Mouse (Mus musculus): ENCODE measurements at regions not wholly inside any gene's neighbourhood (a gene's known extent, or its start where the extent isn't known, plus 50 kb on each side); places are given as distances from the start of the nearest gene placed in this dataset.

DNA sequence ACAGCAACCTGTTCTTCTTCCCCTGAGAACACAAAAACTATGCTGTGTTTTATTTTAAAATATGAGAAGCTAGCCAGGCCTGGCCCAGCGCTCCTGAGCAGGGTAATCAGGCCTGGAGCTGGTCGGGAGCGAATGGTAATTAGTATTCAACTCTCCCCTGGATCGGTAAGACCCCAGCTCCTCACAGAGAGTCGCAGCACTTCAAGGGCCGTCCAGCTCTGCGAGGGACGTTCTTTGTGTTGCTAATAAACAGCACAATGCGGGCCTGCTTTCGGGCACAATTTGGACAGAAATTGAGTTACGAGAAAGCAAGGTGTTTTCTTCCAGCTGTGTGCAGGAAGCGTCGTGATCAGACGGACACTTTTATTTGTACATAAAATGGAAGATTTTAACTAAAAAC lies 69.5 kb upstream of the Spaca7 start:
- no peak for DNase-seq (ENCODE audit: low read depth, low spot score)

DNA sequence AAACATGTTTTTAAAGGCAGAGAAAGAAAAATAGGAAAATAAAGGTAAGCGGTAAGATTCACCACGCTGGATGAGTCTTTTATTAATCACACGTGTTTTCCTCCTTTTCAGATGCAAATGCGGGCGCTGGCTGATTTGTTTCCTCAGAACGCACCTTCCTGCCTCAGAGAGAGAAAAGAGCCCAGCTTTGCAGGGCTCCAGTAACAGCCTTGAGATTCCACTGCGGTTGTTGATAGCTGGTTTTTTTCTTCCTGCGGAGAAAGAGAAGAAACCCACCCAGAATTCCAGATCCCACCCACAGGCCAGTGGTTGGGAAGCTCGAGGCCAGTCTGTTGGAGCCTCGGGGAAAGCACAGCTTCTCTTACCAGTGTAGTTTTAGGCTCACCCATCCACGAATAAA lies 68.6 kb upstream of the Spaca7 start:
- DNase-seq (ENCODE audit: low read depth, low spot score) = no peak

DNA sequence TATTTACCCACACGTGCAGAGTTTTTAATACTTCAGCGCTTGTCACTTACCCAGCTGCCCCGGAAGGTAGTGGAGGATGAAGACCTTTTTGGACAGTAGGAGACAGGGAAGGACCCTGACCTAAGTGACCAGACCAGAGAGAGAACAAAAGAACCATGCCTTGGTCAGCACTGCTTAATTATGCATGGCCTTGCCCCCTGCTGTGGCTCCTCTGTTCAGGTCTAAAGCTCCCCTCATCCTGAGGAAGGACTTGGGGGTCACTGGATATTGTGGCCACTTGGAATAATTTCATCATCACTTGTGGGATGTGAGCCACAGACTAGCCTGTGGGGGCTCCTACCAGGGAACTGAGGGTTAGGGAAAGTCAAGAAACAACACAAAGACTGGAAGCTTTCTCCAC lies 68.1 kb upstream of the Spaca7 start:
- no peak for DNase-seq (ENCODE audit: low read depth, low spot score)

DNA sequence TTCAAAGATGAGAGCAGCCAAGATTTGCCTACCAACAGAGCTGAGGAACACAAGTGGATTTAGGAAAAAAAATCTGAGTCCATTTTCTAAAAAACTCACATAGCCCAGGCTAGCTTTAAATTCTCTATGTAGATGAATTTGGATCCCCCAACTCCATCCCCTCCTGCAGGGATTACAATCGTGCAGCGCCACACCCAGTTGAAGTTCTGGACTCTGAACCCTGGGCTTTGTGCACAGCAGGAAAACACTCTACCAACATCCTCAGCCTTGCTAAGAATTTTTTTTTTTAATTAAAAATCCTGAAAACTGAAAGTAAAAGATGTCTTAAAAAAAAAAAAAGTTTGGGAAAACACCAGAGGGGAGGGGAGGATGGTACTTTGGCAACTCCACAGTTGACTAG lies 62.6 kb upstream of the Spaca7 start:
- DNase-seq (ENCODE audit: low read depth, low spot score) = no peak

DNA sequence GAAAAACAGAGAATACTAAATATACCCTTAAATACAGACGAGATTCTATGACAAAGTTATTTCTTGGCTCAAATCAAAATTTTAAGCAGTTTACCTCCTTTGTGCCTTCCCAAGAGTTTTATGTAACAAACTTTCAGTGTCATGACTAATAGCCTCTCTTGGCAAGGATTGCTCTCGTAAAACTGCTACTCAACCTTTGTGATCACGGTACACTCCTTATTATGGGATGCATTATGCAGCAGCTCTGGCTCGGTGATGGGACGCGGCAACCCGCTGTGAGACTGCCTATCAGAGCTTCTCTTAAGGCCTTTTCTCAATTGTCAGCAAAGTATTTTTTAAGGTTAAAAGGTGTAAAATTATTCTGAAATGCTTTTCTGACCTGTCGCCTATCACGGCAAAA lies 59.8 kb upstream of the Spaca7 start:
- DNase-seq (ENCODE audit: low read depth, low spot score) = no peak

DNA sequence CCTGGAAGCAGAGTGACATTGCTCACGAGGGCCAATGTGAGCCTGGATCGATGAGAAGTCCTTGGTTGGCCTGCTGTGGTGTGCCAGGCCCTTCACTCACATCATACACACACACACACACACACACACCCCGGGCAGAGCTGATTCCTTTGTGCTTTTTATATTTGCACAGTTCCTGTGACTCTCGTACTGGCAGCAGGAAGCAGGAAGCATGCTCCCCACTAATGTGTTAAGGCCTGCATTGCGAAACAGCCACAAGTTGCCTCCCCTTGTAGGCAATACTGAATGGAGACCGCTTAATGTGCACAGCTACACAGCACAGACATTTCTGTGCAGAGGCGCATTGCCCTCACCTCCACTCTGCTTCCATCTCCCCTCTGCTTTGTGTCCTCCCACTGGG lies 58.7 kb upstream of the Spaca7 start:
- DNase-seq (ENCODE audit: low read depth, low spot score) = no peak

DNA sequence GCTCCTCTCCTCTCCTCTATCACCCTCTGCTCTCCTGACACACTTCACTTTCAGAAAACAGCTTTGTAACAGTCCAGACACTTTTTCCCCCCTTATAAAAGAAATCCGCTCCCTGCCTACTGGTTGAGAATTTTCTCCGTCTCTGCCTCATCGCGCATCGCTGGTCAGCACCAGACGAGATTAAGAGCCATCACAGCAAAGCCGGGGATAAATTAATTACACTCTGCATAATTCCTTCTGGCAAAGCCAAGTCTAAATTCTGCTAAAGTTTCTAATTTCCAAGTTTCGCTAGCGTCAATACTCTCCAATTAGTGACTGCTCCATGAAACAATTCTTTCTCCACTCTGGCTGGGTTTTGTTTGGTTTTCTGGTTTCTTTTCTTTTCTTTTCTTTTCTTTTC lies 51.2 kb upstream of the Spaca7 start:
- no peak for DNase-seq (ENCODE audit: low read depth, low spot score)
